Mouse (Mus musculus) layer of hippocampus, adult 8-10 months (tissue): ENCODE data around the gene Pear1. TPM values are rescaled to one million over a fixed set of nuclear protein-coding genes. Genes with fewer than 3 reads are reported as not detected.

Experiments
- DNase-seq, 2 experiments: peaks; one replicate each; pipeline ENCODE4 v3.0.0; 2022; ENCODE audit warnings: low spot score in 2 of 2
- total RNA-seq, 4 experiments: library from RNA; stranded (reverse); gene quantifications; 2 replicates each; pipeline ENCODE4 v1.2.4; 2022

Gene Pear1
- total RNA-seq, 4 experiments from 2014 or later: 10.5 to 12.7 (median 12.2) TPM

DNA sequence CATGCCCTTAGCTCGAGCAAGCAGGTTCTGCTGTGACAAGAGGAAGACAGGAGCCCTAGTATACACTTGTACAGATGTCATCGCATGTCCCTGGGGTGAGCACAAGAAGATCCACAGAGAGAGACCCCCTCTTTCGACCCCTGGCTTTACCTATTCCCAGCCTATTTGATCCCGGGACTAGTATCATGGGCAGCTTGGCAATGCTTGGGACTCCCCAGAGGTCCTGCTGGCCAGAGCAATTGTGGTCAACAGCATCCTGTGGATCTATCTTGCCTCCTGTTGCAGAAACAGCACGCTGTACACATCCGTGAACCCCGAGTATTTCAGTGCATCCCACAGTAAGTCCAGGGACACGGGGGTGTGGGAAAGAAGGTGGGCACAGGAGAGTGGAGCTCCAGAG, 12.8 kb downstream of the Pear1 start:
- no peak for DNase-seq

DNA sequence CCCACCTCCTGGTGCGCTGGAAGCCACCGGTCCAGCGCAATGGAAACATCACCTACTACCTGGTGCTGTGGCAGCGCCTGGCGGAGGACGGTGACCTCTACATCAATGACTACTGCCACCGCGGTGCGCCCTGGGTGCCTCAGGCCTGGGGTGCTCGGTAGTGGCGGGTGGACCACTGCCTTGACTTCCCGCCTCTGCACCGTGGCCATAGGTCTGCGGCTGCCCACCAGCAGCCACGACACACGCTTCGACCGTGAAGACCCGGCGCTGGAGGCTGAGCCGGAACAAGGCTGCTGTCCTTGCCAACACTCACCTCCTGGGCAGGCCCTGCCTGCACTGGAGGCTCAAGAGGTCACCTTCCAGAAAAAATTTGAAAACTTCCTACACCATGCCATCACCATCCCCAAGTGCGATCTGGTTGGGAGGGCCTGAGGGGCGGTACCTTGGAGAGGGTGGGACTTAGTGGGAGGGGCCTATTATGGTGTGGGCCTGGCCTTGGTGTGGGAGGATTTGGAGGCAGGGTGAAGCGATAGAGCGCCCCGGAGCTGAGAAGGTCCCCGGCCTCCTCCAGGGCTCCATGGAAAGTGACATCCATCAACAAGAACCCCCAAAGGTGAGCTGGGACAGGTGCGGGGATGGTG, 14.7 kb downstream of the Pear1 start:
- no peak for DNase-seq

DNA sequence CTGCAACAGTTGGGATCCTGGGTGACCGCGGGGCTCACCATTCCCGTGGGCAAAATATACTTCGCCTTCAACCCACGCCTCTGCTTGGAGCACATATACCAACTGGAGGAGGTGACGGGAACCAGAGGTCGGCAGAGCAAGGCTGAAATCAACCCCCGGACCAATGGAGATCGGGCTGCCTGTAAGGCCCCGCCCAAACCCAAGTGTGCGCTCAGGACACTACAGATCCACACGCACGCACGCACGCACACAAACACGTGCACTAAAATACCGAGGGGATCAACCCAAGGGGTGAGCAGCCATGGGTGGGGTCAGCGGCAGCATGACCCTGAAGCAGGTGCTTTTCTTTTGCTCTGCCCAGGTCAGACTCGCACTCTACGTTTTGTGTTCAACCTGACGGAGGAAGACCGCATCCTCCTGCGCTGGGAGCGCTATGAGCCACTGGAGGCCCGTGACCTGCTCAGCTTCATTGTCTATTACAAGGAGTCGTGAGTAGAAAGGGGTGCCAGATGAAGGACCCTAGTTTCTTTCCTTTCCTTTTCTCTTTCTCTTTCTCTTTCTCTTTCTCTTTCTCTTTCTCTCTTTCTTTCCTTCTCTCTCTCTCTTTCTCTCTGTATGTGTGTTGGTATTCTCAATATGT, 19.9 kb downstream of the Pear1 start:
- no peak for DNase-seq

DNA sequence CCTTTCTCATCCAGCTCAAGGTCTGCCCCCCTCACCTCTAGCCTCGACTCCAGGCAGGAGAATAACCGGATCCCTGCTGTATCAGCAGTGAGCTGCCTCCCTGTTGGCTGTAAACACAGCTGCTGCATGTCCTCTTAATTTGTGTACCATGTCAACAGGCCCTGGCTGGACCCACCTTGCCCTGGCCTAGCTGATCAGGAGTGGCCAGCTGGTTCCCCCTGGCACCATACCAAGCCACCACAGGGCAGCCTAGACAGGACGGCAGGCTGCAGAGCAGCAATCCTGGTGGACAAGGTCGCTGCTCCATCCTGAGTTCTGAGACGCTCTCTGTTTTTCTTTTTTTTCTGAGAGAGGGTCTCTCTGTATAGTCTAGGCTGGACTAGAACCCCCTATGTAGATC, 22.4 kb downstream of the Pear1 start:
- no peak for DNase-seq

DNA sequence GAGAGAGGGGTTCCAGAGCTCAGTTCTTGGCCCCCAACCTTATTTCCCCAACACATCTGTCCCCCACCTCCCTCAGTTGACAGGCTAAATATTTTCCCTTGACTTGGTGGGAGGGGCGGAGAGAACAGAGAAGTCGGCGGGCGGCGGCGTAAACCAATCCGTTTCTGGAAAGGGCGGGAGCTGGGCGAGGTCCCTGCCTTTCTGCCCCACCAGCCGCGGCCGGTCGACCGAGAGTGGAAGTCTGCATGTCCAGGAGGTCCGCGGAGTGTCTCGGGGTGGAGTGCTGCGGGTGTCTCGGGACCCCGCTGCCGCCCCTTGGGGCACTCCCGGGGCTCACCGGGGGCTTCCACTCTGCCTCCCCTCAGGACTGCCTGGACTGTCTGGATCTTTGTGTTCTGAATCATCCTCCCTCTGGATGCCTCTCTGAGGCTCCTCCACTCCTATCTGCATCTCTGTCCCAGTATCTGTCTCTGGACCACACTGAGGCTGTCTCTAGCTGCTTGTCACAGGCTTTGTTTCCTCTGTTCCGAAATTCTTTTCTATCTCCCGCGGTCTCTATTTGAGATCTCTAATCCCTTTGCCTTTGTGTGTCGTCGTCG, 27.3 kb downstream of the Pear1 start, which contains the start of gene Insrr:
Gene Insrr (plus strand): TSS at position 216 of the 599 bp plus-strand sequence.
- DNase-seq: no peak

DNA sequence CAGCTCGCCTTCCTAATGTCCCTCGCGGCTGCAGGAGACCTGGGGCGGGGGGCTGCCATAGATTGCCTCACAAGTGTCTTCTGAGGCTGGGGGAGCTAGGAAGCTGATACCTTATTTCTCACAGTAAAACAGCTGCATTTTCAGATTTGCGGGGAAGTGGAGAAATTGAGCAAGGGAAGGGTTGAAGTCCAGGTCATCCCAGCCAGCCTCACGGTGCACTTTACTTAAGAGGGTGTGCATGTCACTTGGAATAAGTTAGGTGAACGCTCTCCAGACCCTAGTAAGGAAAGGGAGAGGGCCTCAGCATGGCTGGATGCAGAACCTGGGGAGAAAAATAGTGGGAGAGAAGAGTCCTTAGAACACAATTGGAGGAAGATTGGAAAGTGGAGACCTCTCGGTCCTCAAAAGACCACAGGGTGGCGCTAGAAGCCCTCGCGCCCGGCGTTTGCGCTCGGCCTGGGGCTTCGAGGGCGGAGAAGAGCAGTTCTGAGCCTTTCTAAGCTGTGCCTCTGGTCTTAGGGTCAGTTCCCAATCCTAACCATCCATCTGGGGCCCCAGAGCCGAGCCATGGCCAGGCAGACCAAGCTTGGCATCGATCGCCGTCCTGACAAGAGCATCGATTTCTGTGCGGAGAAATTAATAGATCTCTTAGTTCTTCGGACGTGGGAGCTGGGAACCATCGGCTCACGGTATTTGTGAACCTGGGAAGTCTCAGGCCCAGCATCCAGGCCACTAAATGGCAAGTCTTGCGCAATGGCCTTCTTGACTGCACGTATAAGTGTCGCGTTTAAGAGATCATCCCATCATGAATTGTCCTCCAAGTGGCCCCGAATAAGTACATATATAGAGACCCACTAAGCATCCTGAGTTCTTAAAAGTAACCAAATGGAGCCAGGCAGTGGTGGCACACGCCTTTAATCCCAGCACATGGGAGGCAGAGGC, 28.5 kb downstream of the Pear1 start:
- peak in 1 of 2 experiments; percentile 28 for DNase-seq

DNA sequence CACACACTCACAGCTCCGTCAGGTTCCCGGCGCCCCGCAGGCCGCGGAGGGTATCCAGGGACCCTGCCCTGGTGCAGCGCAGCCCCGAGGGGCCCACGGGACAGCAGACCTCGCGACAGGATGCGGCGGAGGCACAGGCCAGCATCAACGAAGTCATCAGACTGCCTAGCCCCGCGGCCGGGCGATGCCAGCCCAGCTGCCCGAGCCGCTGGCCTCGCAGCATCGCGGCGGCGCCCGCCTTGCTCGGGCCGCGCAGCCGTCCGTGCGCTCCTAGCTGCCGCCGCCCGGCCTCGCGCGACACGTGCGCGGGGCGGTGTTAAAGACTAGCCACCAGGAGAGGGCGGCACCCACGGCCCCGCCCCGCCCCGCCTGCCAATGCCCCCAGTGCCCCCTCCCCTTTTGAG, 29.2 kb downstream of the Pear1 start, which contains the start of gene Ntrk1:
Gene Ntrk1 (minus strand): TSS at position 241 of the 404 bp plus-strand sequence.
- no peak for DNase-seq

DNA sequence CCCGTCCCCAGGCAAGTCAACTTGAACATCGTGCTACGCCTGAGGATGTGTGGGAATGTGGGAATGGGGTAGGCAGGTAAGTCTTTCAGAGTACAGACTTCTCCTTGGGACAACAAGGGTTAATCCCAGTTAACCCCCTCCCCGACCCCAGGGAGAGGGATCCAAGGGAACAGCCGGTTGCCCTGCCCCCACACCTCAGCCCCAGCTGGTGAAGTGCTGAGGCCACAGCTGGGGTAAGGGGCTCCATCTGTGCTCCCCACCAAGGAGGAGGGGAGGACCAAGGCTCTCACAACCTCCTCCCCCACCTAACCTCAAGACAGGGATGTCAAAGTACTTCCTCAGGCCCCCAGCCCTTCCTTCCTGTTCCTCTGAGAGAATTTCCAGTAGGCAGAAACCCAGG, 34.3 kb downstream of the Pear1 start:
- no peak for DNase-seq

DNA sequence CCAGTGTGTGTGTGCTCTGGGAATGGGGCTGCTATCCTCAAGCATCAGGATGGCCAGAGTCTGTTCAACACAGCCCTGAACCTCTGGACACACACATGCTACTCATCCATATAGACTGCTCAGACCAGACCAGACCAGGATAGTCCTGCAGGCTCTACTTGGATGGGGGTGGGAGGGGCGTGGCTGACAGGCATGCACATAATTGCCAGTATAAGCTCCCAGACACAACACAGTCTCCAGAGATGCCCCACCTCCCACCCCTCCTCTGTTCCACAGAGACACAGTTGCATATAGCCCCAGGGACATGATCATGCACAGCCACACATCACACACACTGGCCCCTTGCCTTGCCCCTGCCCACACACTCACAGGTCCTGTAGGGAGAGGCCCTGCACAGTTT, 34.9 kb downstream of the Pear1 start:
- DNase-seq: no peak

DNA sequence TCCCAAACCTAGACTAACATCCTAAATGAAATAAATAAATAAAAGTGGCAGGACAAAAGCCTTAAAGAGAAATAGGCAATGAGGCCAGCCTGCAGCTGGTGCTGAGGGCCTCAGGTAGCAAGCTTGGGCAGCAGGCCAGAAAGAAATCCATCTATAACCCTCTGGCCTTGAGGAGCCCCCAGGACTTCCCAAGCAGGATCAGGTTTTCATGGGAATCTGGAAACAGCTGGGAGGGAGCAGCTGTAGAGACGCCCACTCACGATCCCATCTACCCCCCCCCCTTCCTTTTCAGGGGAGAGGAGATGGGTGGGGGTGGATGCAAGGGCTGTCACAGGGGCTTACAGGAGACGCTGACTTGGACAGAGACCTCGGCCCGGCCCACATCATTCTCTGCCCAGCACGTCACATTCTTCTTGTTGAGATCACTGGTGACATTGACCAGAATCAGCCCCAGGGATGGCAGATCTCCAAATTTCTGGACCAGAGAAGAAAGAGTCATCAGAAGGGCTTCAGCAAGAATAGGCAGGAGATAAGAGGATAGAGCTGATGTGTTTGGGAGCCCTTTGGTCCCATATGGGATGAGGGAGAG, 38.4 kb downstream of the Pear1 start:
- DNase-seq: no peak

DNA sequence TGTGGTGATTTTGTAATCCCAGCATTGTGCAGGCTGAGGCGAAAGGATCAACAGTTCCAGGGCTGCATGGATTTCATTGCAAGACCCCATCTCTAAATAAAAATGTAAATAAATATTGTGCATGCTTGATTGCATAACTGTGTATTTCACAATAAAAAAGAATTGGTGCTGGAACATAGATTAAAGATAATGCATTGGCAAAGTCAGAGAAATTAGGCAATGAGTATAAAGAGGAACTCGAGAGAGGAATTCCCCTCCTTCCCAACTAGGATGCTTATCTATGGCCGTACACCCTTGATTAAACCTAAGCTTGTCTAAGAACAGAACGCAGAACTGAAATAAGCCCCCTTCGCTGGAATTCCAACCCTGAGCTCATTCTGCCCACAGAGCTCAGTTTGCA, 39.0 kb downstream of the Pear1 start:
- no peak for DNase-seq

DNA sequence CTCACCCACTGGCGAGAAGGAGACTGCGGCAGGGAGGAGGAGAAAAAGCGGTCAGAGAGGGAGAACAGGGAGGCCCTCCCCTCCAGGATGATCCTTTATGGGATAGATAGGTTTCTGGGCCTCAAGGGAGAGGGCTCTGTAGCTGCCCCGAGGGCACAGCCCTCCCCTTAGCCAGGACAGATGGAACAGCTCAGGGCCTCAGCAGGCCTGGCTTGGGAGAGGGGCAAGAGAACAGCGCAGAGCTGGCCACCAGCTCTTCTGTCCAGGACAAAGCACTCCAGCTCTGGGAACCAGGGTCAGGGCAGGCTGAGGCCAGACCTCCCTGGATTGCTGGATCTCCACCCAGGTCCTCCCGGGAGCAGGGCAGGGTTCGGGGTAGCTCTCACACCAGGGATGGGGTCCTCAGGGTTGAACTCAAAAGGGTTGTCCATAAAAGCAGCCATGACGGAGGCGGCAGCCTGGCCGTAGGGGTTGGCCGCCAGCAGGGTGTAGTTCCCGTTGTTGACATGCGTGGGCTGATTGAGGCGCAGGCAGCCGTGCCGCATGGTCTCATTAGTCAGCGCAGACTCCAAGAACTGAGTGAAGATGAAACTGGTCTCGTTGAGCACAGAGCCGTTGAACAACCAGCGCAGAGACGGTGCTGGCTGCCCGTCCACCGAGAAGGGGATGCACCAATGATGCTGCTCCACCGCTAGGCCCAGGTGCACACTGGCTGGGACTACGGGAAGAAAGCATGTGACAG, 40.7 kb downstream of the Pear1 start:
- DNase-seq: no peak

DNA sequence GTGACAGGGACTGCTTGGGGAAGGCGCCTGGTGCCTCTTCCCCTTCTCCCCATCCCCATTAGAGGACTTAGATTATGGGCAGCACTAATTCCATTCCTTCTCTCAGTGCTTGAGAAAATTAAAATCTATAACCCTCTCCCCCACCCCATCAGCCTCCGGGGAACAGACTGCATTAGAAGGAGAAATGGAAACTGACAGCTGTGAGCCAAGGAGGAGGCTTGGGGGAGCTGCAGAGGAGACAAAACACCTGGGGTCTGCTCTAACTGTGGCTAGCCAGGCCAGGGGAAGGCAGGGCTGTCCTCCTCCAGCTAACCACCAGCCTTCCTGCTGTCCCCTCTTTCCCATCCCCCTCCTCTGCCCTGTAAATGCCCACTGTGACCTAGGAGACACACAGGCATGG, 45.0 kb downstream of the Pear1 start:
- no peak for DNase-seq

DNA sequence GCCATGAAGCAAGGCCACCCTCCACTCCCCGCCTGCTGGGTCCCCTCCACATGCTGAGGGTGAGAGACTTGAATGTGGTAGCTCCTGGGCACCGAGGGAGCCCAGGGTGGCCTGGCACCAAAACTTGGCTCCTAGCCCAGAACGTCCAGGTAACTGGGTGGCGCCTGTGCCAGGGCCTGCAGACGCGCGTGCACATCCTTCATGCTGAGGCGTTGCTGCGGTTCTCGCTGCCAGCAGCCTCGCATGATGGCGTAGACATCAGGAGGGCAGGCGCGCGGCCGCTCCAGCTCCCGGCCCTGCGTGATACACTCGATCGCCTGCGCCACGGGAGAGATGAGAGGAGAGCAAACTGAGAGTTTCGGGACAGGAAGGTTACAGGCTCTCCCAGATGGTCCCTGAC, 45.8 kb downstream of the Pear1 start:
- no peak for DNase-seq

DNA sequence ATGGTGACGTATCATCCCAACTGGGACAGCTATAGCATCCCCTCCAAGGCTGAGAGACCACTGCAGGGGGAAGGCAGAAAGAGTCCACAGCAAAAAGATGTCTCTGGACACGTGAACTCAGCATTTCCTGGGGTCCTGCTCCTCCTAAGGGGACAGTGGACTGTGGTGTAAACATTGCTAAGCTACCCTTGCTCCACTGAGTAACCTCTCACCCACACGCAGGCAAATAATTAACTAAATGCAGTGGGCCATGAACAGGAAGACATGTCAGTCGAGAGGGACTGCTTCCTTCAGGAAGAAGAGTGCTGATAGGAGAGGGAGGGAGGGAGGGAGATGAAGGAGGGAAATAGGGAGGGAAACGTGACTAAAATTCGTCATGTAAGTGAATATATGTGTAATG, 53.0 kb downstream of the Pear1 start:
- DNase-seq: no peak

DNA sequence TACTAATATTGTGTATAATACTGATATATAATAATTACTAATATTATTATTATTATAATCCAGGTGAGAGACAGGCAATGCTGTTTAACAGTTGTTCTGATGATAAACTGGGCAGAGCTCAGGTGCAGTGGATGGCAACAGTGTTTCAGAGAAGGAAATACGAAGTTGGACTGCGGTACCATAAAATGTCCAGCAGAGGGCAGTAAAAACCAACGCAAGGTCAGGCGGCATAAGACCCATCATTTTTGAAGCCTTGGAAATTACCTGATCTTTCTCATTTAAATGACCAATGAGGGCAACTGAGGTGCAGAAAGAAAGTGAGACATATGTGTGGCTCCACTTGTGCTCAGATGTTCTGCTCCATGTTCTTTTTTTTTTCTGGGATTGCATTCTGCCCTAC, 53.8 kb downstream of the Pear1 start:
- peak in 1 of 2 experiments; percentile 46 for DNase-seq

DNA sequence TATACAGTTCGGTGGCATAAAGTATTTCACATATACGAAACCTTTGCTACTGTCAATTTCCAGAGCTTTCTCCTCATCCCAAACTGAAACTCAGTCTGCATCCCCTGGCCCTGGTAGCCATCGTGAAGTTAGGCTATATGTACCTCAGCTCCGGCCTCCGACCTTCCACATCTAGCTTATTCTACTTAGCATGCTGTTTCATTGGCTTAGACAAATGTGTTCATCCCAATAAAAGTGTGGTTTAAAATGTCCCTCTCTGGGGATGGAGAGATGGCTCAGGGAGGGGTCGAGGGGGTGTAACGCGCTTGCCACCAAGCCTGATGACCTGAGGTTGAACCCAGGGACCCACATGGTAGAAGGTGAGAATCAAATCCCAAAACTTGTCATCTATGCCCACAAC, 54.6 kb downstream of the Pear1 start:
- DNase-seq: no peak

DNA sequence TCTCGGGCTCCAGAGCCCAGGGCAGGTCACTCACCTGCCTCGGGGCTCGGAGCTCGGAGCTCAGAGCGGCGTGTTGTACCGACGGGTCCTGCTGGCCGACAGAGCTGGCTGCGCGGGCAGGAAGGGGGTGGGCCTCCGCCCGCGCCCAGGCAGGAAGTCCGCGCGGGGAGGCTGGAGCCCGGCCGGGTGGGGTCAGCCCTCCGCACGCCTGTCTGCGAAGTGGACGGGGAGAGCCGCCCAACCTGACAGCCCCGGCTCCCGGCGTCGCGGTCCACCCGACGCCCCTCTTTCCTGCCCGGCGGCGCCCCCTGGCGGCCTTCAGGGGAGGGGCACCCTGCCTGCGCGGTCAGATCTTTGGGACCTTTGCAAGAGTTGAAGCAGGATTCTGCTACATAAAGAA, 55.3 kb downstream of the Pear1 start:
- DNase-seq: peak in 1 of 2 experiments; percentile 26

DNA sequence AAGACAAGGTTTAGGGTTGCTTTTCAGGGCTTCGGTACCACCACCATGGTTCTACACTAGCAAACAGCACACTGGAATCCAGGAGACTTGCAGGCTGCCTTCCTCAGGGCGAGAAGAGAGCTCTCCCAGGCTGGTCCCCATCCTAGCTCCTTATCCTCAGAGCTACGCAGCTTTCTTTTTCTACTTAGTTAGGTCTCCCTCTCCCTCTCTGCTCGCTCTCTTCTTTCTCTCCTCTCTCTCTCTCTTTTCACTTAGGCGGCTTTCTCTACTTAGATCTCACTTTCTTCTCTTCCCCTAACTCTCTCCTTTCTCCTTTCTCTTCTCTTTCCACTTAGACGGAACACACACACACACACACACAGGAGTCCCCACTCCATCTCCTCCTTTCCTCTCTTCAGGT, 55.7 kb downstream of the Pear1 start:
- no peak for DNase-seq

DNA sequence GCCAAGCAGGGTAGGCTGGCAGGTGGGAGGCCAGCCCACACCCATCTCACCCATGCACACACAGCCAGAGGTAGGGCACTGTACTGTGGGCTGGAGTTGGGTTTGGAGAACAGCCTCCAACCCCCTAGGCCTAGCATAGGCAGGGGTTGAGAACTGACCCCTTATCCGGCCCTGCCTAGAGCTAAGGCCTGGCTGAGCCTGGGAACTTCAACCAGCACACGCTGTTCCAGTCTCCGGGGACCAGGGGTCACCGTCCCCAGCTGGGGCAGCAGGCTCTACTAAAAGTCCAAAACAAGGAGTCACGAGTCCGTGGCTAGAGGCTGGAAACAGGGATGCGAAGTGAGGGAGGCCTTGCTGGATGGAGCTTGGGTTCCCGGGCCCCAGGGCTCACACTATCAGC, 56.3 kb downstream of the Pear1 start:
- DNase-seq: no peak

DNA sequence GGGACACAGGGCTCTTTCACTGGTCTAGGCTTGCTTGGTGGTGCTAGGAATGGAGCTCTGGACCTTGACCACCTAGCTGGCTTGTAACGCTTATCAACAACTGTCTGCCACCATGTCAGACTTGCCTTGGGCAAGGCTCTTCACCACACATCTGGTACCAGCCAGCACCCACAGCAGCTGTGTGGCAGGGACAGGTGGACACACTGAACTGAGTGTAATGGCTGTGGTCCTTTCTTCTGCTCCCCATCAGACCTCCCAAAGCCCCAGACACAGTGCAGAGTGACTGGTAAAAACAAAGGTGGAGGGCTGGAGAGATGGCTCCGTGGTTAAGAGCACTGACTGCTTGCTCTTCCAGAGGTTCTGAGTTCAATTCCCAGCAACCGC, 57.8 kb downstream of the Pear1 start:
- DNase-seq: no peak
